Mouse (Mus musculus): Measurements from ENCODE around the gene Cnga4.
"Not testable (repeated sequence)": the region's sequence is repeated elsewhere in the genome, so short reads cannot be mapped to it uniquely, and the experiment has no call there.

Cnga4 gene

GRCm38 (mm10) chr7:105416529-105416928 lies 12.2 kb downstream of the Cnga4 start:
- DNase-seq (ENCODE audit: low spot score), result no peak

GRCm38 (mm10) chr7:105418106-105418505 lies 13.7 kb downstream of the Cnga4 start:
- DNase-seq (ENCODE audit: low spot score), result no peak

GRCm38 (mm10) chr7:105420903-105421302 lies 16.5 kb downstream of the Cnga4 start:
- no peak for DNase-seq (ENCODE audit: low spot score)

GRCm38 (mm10) chr7:105424368-105424767 lies 20.0 kb downstream of the Cnga4 start:
- no peak for DNase-seq (ENCODE audit: low spot score)

- DNase-seq (ENCODE audit: low spot score), result no peak
These were observed 21.2 kb downstream of the Cnga4 start, which contains the start of gene Cckbr for GRCm38 (mm10) chr7:105425424-105426043. Gene Cckbr (plus strand): TSS chr7:105425731.

- no peak for DNase-seq (ENCODE audit: low spot score)
These were observed 21.7 kb downstream of the Cnga4 start for GRCm38 (mm10) chr7:105426051-105426450.

- DNase-seq (ENCODE audit: low spot score), result no peak
These were observed 27.7 kb downstream of the Cnga4 start for GRCm38 (mm10) chr7:105432058-105432457.

- no peak for DNase-seq (ENCODE audit: low spot score)
These were observed 29.5 kb downstream of the Cnga4 start for GRCm38 (mm10) chr7:105433859-105434258.

- DNase-seq (ENCODE audit: low spot score), result no peak
These were observed 30.4 kb downstream of the Cnga4 start for GRCm38 (mm10) chr7:105434798-105435197.

- peak; percentile 27 for DNase-seq (ENCODE audit: low spot score)
These were observed 33.8 kb downstream of the Cnga4 start for GRCm38 (mm10) chr7:105437979-105438772.

GRCm38 (mm10) chr7:105441426-105441825 lies 37.1 kb downstream of the Cnga4 start:
- no peak for DNase-seq (ENCODE audit: low spot score)

- no peak for DNase-seq (ENCODE audit: low spot score)
These were observed 40.7 kb downstream of the Cnga4 start for GRCm38 (mm10) chr7:105445076-105445475.

GRCm38 (mm10) chr7:105453345-105453744 lies 49.0 kb downstream of the Cnga4 start:
- not testable (repeated sequence) for DNase-seq (ENCODE audit: low spot score)
